ENCODE assay signal across 9 mouse cellular contexts in genomic region chr2:156732109-156732508, GRCm38 (mm10). TPM values are rescaled to one million over a fixed set of nuclear protein-coding genes. Genes with fewer than 3 reads are reported as not detected.
DNase-seq lines count a peak whose midpoint lies in the region; ATAC-seq lines count a peak whose summit lies in the region.
"Had no signal": no experiment of that assay in that cellular context is flagged by ENCODE, and none has a peak within 500 bp of the region (broad histone marks: within the 10 kb centered on the region; RNA-seq: fewer than 3 reads in every experiment).

No protein-coding gene starts in this region.

- ATAC-seq in hindbrain, embryonic 16.5 days: peak; percentile 34; the same call in 1 of the 2 replicates
- no peak for ATAC-seq in hindbrain, embryonic 12.5 days (ENCODE audit: low FRiP score)
- ATAC-seq in heart, embryonic 14.5 days (ENCODE audit: insufficient number of reproducible peaks, insufficient read depth, low FRiP score, low read depth): no peak
- ATAC-seq in megakaryocyte-erythroid progenitor cell, adult 5-6 weeks (replicated peaks; ENCODE audit: low FRiP score, low TSS enrichment, poor library complexity, severe bottlenecking): peak; percentile 49; the same call in 1 of the 2 replicates
- ATAC-seq: Patski had no signal

- no peaks in the 10 kb centered on the region for H3K9me3 ChIP-seq in hindbrain, embryonic 16.5 days (ENCODE audit: control insufficient read depth, low read length)
- no peaks in the 10 kb centered on the region for H3K9me3 ChIP-seq in hindbrain, embryonic 12.5 days (replicated peaks)
- H3K9me3 ChIP-seq in heart, embryonic 14.5 days (ENCODE audit: control insufficient read depth, low read length): no peaks in the 10 kb centered on the region

- H3K4me2 ChIP-seq in hindbrain, embryonic 16.5 days (ENCODE audit: low read length): no peak overlapping the region
- no peak overlapping the region for H3K4me2 ChIP-seq in hindbrain, embryonic 12.5 days (replicated peaks)
- no peak overlapping the region for H3K4me2 ChIP-seq in heart, embryonic 14.5 days (ENCODE audit: low read length)

- WGBS in hindbrain, embryonic 16.5 days: 67% methylated on average over 6 of the region's 6 CpGs
- WGBS in hindbrain, embryonic 12.5 days: 78% methylated on average over 6 of the region's 6 CpGs
- 40% methylated on average over 6 of the region's 6 CpGs for WGBS in heart, embryonic 14.5 days

- no peak overlapping the region for H3K9ac ChIP-seq in hindbrain, embryonic 16.5 days (ENCODE audit: low read depth, low read length)
- H3K9ac ChIP-seq in hindbrain, embryonic 12.5 days: no peak overlapping the region
- 0 out of 2 replicates have a peak overlapping the region, but pooled peaks have one; percentile 23 for H3K9ac ChIP-seq in heart, embryonic 14.5 days (ENCODE audit: low read length)

- peak; percentile 50 to 64 for DNase-seq in cerebellum, postnatal 10 days
- peak; percentile 85 to 91 for DNase-seq in layer of hippocampus, adult 18-20 months (ENCODE audit: low spot score in 2 of 2)
- DNase-seq in embryo, embryonic 10.5 days (ENCODE audit: low spot score): no peak
- no peak for DNase-seq in T-cell, adult 2 months (ENCODE audit: low spot score)

- H3K36me3 ChIP-seq in hindbrain, embryonic 16.5 days (ENCODE audit: control insufficient read depth, insufficient read depth, low read length): peaks cover 3% of the 10 kb centered on the region; the same call in 1 of the 2 replicates
- H3K36me3 ChIP-seq in hindbrain, embryonic 12.5 days: no peaks in the 10 kb centered on the region; the same call in 1 of the 2 replicates
- 0 out of 2 replicates have a peak, but pooled peaks cover 4% of the 10 kb centered on the region for H3K36me3 ChIP-seq in heart, embryonic 14.5 days (ENCODE audit: control insufficient read depth, insufficient read depth, low read length)

- no peaks in the 10 kb centered on the region for H3K27me3 ChIP-seq in hindbrain, embryonic 16.5 days (replicated peaks; ENCODE audit: control insufficient read depth, insufficient read depth, low read length)
- H3K27me3 ChIP-seq in hindbrain, embryonic 12.5 days: no peaks in the 10 kb centered on the region
- no peaks in the 10 kb centered on the region for H3K27me3 ChIP-seq in heart, embryonic 14.5 days (ENCODE audit: control insufficient read depth, insufficient read depth, low read length)
- H3K27me3 ChIP-seq: Patski had no signal

- no peak overlapping the region for H3K4me3 ChIP-seq in hindbrain, embryonic 16.5 days (ENCODE audit: low read length)
- no peak overlapping the region for H3K4me3 ChIP-seq in hindbrain, embryonic 12.5 days
- no peak overlapping the region for H3K4me3 ChIP-seq in heart, embryonic 14.5 days (ENCODE audit: control insufficient read depth in 1 of 2, insufficient read depth in 1 of 2, low read depth in 1 of 2, low read length in 2 of 2)

- H3K4me1 ChIP-seq in hindbrain, embryonic 16.5 days (ENCODE audit: control insufficient read depth, insufficient read depth, low read depth, low read length): peaks cover 25% of the 10 kb centered on the region
- peaks cover 49% of the 10 kb centered on the region for H3K4me1 ChIP-seq in hindbrain, embryonic 12.5 days
- H3K4me1 ChIP-seq in heart, embryonic 14.5 days (ENCODE audit: control insufficient read depth in 2 of 2, insufficient read depth in 2 of 2, low read length in 2 of 2): peaks cover 41 to 77% of the 10 kb centered on the region in 2 experiments

- no peak overlapping the region for H3K27ac ChIP-seq in hindbrain, embryonic 16.5 days (ENCODE audit: low read depth, low read length)
- no peak overlapping the region; the same call in 1 of the 2 replicates for H3K27ac ChIP-seq in hindbrain, embryonic 12.5 days
- peak overlapping the region in 1 of 2 experiments; percentile 49; a peak in 1 of 4 replicates for H3K27ac ChIP-seq in heart, embryonic 14.5 days (replicated peaks in 1 of 2; ENCODE audit: control insufficient read depth in 1 of 2, insufficient read depth in 1 of 2, low read depth in 2 of 2, low read length in 2 of 2)

RNA-seq across cellular contexts. Expression of gene Myl9, which starts 43.1 kb away (rescaled TPM):
- polyA plus RNA-seq in hindbrain, embryonic 16.5 days (2015; fragmentation: Nextera tagmentation; extraction: Ambion mirVana): 46.9 and 52.0 TPM in 2 replicates
- polyA plus RNA-seq in hindbrain, embryonic 12.5 days (2016; fragmentation: Nextera tagmentation; extraction: Ambion mirVana): 122 and 144 TPM in 2 replicates
- polyA plus RNA-seq in heart, embryonic 14.5 days (2014; fragmentation: Nextera tagmentation; extraction: Ambion mirVana): 2,013 and 2,167 TPM in 2 replicates
- 10 to 100 TPM in 1 of 2 experiments, 1 to 10 TPM in 1; 8.7 to 12.2 TPM for total RNA-seq in layer of hippocampus, adult 18-20 months (2021)
- total RNA-seq in megakaryocyte-erythroid progenitor cell, adult 5-6 weeks (2014; fragmentation: Nextera tagmentation): not detected in 2 replicates
- total RNA-seq in megakaryocyte-erythroid progenitor cell, adult 5-6 weeks (2017): not detected in 2 replicates

Comparison
In these comparisons a context has a peak if more than half of its experiments do, and no peak if none do; other contexts are left out.
1. ATAC-seq: peak in hindbrain, embryonic 16.5 days (single experiment) and megakaryocyte-erythroid progenitor cell, adult 5-6 weeks (single experiment); none in hindbrain, embryonic 12.5 days (single experiment) and heart, embryonic 14.5 days (single experiment).
2. DNase-seq: peak in cerebellum, postnatal 10 days (2 of 2) and layer of hippocampus, adult 18-20 months (2 of 2); none in embryo, embryonic 10.5 days (single experiment) and T-cell, adult 2 months (single experiment).
3. RNA of gene Myl9, which starts 43.1 kb away (polyA plus RNA-seq): 2,013 to 2,167 TPM in heart, embryonic 14.5 days; 122 to 144 TPM in hindbrain, embryonic 12.5 days and 46.9 to 52.0 TPM in hindbrain, embryonic 16.5 days; every median in the first group is over 10 times any median in the second.